Mouse (Mus musculus) left cerebral cortex, postnatal 36 days (tissue): ENCODE results near the gene Ganab. TPM values are rescaled to one million over a fixed set of nuclear protein-coding genes. Genes with fewer than 3 reads are reported as not detected.

Experiments
- DNase-seq, 2 experiments: peaks; one replicate each; pipeline ENCODE4 v3.0.0; 2021 to 2022; ENCODE audit warnings: low spot score in 2 of 2, mixed read lengths in 1 of 2
- intact Hi-C: fragments of 180-260 bp; cut with DNase I; formaldehyde crosslinking; loops from one replicate; pipeline ENCODE4 v1.15.1; 2025
- microRNA-seq: library from miRNA; unstranded; fragments of <30 nt; microRNA quantifications from one replicate; pipeline ENCODE4 v1.2.0, GENCODE M21; 2022
- total RNA-seq, 2 experiments: library from RNA; stranded (reverse); gene quantifications; 2 replicates each; pipeline ENCODE4 v1.2.3; 2021

Ganab gene
- total RNA-seq, 2 experiments from 2014 or later: 95.3 to 102 TPM

DNA sequence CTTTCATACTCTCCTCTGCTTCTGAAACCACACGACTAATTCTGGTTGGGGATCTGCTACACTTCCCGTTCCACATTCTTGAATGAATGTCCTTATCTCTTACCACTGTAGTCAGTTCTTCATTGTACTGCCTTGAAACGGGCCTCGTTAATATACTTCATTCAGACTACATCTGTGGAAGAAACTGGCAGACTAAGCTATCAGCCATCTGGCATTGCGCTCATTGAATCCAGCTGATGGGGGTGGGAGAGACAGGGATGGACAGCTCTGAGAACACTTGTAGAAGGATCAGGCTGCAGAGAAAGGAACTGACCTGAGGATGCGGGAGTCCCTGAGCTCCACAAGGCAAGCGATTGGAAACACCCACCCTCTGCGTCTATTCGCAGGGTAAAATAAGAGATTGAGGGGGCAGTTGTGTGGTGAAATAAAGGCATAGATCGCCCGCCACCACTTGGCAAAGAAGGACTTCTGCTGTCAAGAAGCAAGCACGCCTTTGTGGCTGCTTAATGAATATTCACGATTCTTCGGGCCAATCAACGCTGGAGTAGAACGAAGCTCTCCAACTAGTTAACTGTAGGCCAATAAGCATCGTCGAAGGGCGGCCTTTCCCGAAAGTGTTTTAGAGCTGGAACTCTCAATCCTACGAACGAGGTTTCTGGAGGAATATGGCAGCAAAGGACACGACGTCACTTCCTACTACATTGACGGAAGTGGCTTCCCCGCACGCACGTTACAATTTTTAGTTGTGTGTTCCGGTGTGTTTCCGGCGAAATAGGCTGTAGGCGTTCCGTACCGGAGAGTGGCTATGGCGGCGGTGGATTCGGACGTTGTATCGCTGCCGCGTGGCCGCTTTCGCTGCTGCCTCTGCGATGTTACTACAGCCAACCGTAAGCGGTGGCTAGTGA lies 55.5 kb downstream of the Ganab start, which contains the start of gene Tut1:
TSS of gene Tut1 (plus strand) at position 713 of the 905 bp plus-strand sequence.
- intact Hi-C loops: loop anchor here (2.0 to 5.0 kb wide), 2 partner anchors 13 to 116 kb away; partner anchors contain the start of genes Bscl2, Eef1g and Gng3
- peak; percentile 93 to 95 for DNase-seq

DNA sequence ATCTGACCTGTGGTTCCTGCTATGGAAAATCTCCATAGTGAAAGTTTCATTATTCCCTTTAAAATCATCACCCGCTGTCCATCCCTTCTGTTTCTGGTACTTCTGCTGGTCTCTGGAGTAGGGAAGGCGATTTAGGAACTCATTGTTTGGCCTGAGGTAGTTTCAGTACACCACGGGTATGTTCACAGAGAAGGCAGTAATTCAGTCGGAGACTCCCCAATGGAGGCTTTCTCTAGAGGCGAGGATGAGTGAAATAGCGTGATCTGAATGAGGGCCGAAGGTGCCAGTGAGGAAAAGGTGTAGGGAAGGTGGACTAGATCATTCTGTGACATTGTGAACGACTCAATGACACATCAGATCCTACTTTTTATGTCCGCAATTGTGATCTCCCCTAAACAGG lies 56.3 kb downstream of the Ganab start:
- no peak for DNase-seq
- intact Hi-C loops: loop anchor here (5.0 kb wide), 1 partner anchor 117 kb away; the partner anchor contains the start of genes Bscl2 and Gng3

DNA sequence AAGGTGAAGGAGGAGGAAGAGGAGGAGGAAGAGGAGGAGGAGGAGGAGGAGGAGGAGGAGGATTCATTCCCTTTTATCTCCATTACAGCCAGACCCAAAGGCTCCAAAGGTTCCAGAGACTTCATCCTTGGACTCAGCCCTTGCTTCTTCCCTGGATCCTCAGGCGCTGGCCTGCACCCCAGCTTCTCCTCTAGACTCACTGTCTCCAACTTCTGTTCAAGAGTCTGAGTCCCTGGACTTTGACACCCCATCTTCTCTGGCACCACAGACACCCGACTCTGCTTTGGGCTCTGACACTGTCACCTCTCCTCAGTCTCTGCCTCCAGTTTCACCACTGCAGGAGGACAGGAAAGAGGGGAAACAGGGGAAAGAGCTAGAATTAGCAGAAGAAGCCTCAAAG lies 64.4 kb downstream of the Ganab start:
- no peak for DNase-seq
- intact Hi-C loops: no loop called here

DNA sequence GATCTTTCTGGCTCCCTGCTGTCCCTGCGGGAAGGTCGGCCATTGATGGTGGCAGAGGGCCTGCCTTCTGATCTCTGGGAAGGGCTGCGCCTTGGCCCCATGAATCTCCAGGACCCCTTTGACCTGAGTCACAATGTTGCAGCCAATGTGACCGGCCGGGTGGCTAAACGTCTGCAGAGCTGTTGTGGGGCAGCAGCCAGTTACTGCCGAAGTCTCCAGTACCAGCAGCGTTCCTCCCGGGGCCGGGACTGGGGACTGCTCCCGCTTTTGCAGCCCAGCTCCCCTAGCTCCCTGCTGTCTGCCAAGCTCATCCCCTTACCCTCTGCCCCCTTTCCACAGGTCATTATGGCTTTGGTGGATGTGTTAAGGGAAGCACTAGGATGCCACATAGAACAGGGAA lies 67.2 kb downstream of the Ganab start:
- DNase-seq: no peak
- intact Hi-C loops: no loop called here

DNA sequence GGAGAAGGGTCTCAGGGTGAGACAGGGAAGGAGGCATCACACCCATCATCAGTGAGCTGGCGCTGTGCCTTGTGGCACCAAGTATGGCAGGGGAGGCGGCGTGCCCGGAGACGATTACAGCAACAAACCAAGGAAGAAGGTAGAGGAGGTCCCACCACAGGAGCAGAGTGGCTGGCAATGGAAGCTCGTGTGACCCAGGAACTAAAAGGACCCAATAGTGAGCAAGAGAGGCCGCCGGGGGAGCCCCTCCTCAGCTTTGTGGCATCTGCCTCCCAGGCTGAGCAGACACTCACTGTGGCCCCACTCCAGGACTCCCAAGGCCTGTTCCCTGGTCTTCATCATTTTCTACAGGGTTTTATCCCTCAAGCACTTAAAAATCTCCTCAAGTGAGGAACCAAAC lies 67.9 kb downstream of the Ganab start:
- intact Hi-C loops: loop anchor here (2.0 kb wide), 1 partner anchor 13 kb away; the partner anchor contains the start of gene Tut1
- DNase-seq: no peak

DNA sequence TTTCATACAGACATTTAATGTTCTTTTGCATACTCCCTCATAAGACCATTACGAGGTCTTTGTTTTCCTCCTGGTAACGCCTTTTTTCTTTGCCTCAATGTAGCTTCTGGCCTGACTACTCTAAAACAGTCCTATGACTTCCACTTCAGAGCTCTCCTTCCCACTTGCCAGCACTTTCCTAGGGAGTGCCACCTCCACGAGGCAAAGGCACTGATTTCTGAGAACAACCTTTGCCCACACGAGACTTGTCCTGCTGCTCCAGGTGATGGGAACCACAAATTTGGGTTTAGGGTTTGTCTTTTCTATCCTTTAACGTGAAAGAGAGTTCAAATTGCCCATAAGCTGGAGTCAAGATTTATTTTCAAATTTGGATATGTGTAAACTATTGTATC lies 68.3 kb downstream of the Ganab start:
- no peak for DNase-seq
- intact Hi-C loops: loop anchor here (2.0 kb wide), 1 partner anchor 13 kb away; the partner anchor contains the start of gene Tut1

Small RNA genes within 50 kb of the gene (microRNA-seq; reads per million reads assigned to microRNA genes)
- not detected for gene Mir5136

Other genes with a start within 250 kb of the Ganab start
- 100 to 1,000 TPM; 157 to 166 TPM for gene Chrm1, start 234.3 kb upstream of the Ganab start, total RNA-seq
- 100 to 1,000 TPM; 151 to 173 TPM for gene Slc3a2, start 174.7 kb upstream of the Ganab start, total RNA-seq
- 10 to 100 TPM; 50.8 to 55.2 TPM for gene Wdr74, start 162.2 kb upstream of the Ganab start, total RNA-seq
- 1 to 10 TPM in 1 of 2 experiments, not detected in 1; 3.4 TPM for gene 1700092M07Rik, start 157.4 kb upstream of the Ganab start, total RNA-seq
- gene Stx5a, start 156.7 kb upstream of the Ganab start, total RNA-seq: 10 to 100 TPM; 57.9 to 81.8 TPM
- 10 to 100 TPM; 68.5 to 99.7 TPM for gene Nxf1, start 141.0 kb upstream of the Ganab start, total RNA-seq
- 10 to 100 TPM; 68.5 to 75.9 TPM for gene Tmem223, start 127.1 kb upstream of the Ganab start, total RNA-seq
- 10 to 100 TPM in 1 of 2 experiments, 1 to 10 TPM in 1; 8.9 to 11.0 TPM for gene Tmem179b, start 123.6 kb upstream of the Ganab start, total RNA-seq
- 10 to 100 TPM; 12.5 to 14.4 TPM for gene Taf6l, start 111.7 kb upstream of the Ganab start, total RNA-seq
- gene Polr2g, start 99.5 kb upstream of the Ganab start, total RNA-seq: 100 to 1,000 TPM; 102 to 107 TPM
- gene Zbtb3, start 95.5 kb upstream of the Ganab start, total RNA-seq: 1 to 10 TPM; 4.9 to 6.3 TPM
- gene Ttc9c, start 78.7 kb upstream of the Ganab start, total RNA-seq: 10 to 100 TPM; 33.1 to 33.3 TPM
- 100 to 1,000 TPM; 110 to 118 TPM for gene Hnrnpul2, start 78.1 kb upstream of the Ganab start, total RNA-seq
- not detected for gene AC129217.1, start 68.3 kb upstream of the Ganab start, total RNA-seq
- gene Bscl2, start 60.6 kb upstream of the Ganab start, total RNA-seq: 100 to 1,000 TPM; 118 TPM
- gene Gng3, start 58.9 kb upstream of the Ganab start, total RNA-seq: 100 to 1,000 TPM; 190 to 230 TPM
- 1 to 10 TPM; 1.3 to 1.6 TPM for gene Lrrn4cl, start 47.3 kb upstream of the Ganab start, total RNA-seq
- gene Ubxn1, start 26.6 kb upstream of the Ganab start, total RNA-seq: 100 to 1,000 TPM in 1 of 2 experiments, 10 to 100 TPM in 1; 92.2 to 101 TPM
- gene Uqcc3, start 17.1 kb upstream of the Ganab start, total RNA-seq: 10 to 100 TPM; 32.1 to 39.8 TPM
- gene Lbhd1, start 14.3 kb upstream of the Ganab start, total RNA-seq: 1 to 10 TPM; 4.8 to 5.0 TPM
- gene Gm49403, start 14.1 kb upstream of the Ganab start, total RNA-seq: not detected
- gene 1810009A15Rik, start 9.2 kb upstream of the Ganab start, total RNA-seq: 10 to 100 TPM; 21.6 to 26.6 TPM
- gene Gm49416, start 9.1 kb upstream of the Ganab start, total RNA-seq: 1 to 10 TPM in 1 of 2 experiments, not detected in 1; 7.6 TPM
- gene Ints5, start 5.1 kb upstream of the Ganab start, total RNA-seq: 10 to 100 TPM; 22.4 to 25.3 TPM
- gene B3gat3, start 22.3 kb downstream of the Ganab start, total RNA-seq: 100 to 1,000 TPM; 167 to 187 TPM
- 1 to 10 TPM; 7.0 to 7.2 TPM for gene Rom1, start 31.3 kb downstream of the Ganab start, total RNA-seq
- gene Eml3, start 31.5 kb downstream of the Ganab start, total RNA-seq: 10 to 100 TPM in 1 of 2 experiments, 1 to 10 TPM in 1; 9.6 to 12.6 TPM
- 10 to 100 TPM; 43.9 to 52.0 TPM for gene Mta2, start 43.8 kb downstream of the Ganab start, total RNA-seq
- 10 to 100 TPM; 17.5 to 21.5 TPM for gene Tut1, start 55.8 kb downstream of the Ganab start, total RNA-seq
- 100 to 1,000 TPM; 219 to 232 TPM for gene Eef1g, start 69.0 kb downstream of the Ganab start, total RNA-seq
- 10 to 100 TPM; 16.6 to 32.1 TPM for gene Ahnak, start 91.2 kb downstream of the Ganab start, total RNA-seq
- gene Scgb1a1, start 189.9 kb downstream of the Ganab start, total RNA-seq: not detected
- 100 to 1,000 TPM; 136 to 137 TPM for gene Asrgl1, start 237.6 kb downstream of the Ganab start, total RNA-seq